Mouse (Mus musculus): ENCODE data around the gene Cacna1i.

The Cacna1i gene

DNA sequence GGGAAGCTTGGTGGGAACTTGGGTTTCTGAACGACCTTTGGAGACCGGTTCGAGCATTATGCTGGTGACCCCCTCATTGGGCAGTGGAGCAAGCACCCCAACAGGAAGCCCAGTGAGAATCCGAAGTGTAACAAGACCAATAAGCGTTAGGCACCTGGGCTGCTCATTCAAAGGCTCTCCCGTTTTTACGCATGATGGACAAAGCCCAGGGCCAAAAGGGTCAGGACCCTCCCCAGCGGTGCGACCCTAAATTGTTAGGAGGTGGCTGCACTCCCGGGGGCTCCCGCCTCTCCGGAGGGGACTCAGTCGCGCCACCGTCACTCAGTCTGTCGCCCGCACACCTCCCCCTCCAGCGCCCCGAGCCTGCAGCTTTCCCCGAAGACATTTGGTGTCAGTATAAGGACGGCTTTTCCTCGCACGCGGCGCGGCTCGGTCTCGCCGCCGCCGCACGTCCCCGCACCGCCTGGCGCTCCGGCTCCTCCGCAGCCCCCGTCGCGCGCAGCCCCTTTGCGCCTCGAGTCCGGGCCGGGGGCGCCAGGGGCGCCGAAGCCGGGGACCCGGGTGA, at the start of gene Cacna1i:
TSS of gene Cacna1i (plus strand) at position 388 of the 565 bp plus-strand sequence.
- DNase-seq = peak; percentile 29

DNA sequence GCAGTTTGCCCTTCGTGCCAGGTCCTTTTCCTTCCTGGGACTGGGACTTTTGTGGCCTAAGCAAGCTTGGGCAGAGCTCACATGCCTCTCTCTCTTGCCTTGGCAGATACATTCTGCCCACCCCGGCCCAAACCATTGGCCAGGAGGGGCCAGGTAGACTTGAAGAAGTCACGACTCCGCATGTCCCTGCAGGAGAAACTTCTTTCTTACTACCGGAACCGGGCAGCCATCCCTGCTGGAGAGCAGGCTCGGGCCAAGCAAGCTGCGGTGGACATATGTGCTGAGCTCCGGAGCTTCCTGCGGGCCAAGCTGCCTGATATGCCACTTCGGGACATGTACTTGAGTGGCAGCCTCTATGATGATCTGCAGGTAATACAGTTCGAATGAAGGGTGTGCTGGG, 38.9 kb upstream of the Cacna1i start:
- no peak for DNase-seq

DNA sequence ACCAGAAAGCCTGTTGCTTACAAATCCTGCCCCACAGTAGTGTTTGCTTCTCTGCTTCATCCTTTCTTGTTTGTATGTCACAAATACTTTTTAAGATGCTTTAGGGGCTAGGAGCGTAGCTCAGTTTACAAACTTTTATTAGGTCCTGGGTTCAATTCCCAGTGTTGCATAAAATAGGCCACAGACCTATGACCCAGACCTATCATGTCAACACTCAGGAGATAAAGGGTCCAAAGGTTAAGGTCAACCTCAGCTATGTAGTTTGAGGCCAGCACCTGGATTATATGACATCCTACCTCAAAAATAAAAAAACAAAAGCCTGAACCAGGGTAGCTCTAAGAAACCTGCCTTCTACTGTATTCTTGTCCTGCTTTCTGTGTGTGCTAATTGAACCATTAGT, 38.4 kb upstream of the Cacna1i start:
- DNase-seq = no peak

DNA sequence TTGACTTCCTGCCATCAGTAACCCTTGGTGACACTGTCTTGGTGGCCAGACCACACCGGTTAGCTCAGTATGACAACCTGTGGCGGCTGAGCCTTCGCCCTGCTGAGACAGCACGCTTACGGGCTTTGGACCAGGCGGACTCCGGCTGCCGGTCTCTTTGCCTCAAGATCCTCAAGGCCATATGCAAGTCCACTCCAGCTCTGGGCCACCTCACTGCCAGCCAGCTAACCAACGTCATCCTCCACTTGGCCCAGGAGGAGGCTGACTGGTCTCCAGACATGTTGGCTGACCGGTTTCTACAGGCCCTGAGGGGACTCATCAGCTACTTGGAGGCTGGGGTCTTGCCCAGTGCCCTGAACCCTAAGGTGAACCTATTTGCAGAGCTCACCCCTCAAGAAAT, 37.4 kb upstream of the Cacna1i start:
- no peak for DNase-seq

DNA sequence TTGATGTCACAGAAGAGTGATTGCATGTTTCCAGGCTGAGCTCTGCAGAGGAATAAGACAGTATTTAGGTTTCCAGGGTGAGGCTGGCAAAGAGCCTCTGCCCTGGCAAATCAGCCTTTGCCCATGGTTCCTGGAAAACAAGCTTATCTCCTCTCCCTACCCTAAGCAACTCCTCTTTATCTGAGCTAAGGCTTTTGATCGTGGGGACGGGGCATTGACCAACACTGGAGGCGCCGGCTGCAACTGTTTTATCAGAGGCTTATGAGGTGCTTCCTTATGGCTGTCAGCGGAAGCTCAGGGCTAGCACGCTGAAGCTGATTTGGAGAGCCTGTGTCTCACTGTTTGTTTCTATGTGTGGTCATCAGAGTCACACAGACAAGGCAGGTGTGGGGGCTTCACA, 36.5 kb upstream of the Cacna1i start:
- no peak for DNase-seq

DNA sequence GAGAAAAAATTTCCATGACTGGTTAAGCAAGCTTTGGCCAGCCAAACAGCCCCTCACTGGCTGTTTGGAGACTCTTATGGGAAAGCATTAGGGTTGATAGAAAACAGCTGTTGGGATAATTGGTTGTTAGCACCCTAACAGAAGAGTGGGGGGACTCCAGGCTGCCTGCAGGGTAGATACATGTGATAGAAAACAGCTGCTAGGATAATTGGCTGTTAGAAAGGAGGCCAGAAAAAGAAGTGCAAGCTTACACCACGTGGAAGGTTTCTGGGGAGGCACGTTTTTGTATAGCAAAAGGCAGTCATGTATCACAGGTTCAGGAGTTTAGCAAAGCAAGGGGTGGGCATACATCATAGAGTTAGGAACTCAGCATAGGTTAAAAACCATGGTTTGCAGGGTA, 33.5 kb upstream of the Cacna1i start:
- peak; percentile 38 for DNase-seq

DNA sequence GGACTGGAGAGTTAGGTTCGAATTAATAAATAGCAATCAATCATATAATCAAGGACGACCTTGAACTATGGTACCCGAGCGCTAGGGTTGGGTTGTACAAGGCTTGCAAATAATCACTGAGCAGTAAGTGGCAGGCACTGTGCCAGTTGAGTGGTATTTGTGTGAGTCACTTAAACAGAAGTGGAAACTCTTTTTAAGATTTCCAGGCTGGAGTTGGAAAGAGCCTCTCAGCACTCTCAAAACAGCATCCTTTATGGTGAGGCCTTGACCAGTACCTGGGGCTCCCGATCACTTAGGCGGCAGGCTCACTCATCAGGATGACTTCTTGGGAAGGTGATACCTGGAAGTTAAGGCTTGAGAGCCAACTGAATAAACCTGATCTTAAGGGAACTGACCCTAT, 32.8 kb upstream of the Cacna1i start:
- peak; percentile 65 for DNase-seq

DNA sequence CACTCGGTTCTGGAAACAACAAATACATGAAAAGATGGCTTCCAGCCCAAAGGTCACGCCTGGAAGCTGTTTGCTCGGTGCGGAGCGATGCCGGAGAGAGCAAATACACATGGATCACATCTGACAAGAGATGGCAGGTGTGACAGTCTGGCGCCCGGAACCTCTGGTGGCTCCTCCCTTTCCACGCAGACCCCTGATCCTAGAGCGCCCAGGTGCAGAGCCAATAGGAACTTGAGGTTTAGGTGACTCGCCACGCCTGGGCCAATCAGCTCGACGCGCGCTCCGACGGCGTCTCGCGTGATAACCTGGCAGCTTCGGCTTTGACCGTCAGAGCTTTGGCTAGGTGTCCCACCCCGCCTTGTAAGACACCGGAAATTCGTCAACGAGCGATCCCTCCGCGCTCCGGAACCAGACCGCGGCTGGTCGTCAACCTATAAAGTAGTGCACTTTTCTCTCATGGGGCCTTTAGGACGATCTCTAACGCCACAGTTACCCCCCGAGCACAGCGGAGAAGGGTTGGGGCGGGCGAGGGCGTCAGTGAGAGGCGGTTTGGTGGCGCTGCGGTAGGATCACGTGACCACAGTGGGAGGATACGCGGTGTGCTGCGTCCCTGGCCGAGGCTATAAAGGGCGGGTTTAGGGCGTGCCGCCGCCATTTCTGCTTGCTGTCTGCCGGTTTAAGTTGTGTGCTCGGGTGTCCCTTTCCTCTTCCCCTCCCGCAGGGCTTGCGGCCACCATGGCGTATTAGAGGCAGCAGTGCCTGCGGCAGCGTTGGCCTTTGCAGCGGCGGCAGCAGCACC, 32.0 kb upstream of the Cacna1i start, which contains the start of gene Atf4:
TSS of gene Atf4 (plus strand) at position 338 of the 799 bp plus-strand sequence.
- peak; percentile 99 for DNase-seq

DNA sequence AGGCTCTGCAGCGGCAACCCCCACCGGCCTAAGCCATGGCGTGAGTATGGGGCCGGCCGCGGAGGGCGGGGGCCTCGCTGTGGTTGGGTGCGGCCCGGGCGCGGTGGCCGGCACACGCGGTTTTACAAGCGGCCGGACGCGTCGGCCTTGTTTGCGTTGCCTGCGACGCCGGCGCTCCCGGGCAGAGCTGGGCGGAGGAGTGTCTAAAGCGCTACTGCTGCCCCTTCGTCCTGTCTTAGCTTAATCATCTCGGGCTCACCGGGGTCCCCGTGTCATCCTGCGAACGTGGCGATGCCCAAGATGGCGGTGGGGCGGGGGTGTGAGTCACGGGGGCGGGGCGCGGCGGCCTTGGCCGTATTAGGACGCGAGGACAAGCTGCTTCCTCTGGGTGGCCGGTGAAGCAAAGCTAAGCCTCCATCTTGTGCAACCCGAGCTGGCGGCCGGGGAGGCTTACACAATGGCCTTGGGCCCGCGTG, 31.4 kb upstream of the Cacna1i start:
- peak; percentile 92 for DNase-seq

DNA sequence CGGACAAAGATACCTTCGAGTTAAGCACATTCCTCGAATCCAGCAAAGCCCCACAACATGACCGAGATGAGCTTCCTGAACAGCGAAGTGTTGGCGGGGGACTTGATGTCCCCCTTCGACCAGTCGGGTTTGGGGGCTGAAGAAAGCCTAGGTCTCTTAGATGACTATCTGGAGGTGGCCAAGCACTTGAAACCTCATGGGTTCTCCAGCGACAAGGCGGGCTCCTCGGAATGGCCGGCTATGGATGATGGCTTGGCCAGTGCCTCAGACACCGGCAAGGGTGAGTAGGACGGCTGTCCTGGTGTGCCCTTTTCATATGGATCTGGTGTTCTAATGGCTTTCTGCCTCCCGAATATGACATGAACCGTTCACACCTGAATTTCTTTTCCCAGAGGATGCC, 30.8 kb upstream of the Cacna1i start:
- peak; percentile 39 for DNase-seq

DNA sequence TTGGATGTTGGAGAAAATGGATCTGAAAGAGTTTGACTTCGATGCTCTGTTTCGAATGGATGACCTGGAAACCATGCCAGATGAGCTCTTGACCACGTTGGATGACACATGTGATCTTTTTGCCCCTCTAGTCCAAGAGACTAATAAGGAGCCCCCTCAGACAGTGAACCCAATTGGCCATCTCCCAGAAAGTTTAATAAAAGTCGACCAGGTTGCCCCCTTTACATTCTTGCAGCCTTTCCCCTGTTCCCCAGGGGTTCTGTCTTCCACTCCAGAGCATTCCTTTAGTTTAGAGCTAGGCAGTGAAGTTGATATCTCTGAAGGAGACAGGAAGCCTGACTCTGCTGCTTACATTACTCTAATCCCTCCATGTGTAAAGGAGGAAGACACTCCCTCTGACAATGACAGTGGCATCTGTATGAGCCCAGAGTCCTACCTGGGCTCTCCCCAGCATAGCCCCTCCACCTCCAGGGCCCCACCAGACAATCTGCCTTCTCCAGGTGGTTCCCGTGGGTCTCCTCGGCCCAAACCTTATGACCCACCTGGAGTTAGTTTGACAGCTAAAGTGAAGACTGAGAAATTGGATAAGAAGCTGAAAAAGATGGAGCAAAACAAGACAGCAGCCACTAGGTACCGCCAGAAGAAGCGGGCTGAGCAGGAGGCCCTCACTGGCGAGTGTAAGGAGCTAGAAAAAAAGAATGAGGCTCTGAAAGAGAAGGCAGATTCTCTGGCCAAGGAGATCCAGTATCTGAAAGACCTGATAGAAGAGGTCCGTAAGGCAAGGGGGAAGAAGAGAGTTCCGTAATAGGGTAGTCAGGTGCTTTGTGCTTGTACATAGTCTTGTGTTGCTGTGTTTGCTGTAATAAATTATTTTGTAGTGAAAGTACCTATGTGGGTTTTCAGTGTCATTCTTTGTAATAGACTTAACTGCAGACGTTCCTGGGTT, 30.1 kb upstream of the Cacna1i start:
- no peak for DNase-seq

DNA sequence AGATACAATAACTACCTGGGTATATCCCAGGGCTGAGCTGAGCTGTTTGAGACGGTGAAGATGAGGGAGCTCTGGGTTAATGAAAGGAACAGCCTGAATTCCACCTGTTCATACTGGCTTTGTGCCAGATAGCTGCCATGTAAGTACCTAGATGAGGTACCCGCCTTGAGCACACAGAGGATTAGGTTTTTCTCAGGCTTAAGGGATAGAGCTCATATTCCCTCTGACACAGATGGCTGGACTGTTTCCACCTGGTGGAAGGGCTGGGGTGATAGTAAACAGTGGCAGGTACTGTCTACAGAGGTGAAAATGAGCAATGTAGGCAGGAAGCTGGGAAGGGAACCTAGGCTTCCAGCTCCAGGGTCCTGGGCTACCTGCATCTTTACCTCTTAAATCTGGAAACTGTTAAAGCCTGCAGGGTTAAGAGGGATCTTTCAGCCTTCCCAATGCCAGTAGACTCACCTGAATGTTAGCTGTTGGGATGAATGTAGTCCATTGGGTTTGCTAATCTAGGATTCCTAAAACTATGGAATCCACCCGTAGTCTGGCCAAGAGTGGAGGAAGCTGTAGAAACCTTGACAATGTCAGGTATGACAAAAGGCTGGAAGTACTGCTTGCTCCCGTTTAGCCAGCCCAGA, 29.3 kb upstream of the Cacna1i start:
- no peak for DNase-seq

DNA sequence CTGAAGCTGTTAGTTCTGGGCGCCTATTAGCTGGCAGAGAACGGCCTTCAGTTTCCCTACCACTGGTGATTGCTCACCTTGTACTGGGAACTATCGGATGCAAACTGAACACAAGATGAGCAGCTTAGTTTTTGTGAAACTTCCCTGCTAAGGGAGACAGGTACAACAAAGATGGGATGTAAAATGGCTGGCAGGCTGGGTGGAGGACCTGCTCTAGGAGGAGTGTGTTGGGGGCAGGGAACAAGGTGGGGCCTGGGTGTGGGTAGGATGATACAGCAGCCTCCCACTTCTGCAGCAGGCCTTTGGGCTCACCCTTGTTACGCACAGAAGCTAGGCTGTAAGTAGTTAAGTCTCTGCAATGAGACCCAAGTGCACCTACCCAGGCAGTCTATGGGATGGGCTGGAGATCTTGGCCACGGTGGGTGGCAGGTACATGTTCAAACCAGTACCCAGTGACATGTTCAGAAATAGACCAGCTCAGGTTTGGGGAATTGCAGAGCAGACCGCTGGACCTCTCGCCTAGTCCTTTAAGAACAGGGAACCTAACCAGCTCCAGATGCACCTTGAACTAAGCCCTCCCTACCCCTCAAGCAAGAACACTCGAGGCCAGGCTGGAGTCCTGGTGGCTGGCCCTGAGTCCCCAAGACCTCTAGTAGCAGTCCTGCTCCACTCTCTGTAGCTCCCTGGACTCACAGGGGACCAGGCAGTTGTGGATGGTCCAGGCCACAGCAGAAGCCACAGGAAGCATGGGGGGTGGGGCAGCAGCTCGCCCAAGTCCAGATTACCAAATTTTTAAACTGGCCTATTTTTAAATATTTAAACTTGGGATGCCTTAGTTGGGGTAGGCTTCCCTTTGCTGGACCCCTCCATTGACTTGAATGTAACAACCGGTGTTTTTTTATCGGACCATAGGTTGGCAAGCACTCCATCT, 28.5 kb upstream of the Cacna1i start:
- DNase-seq = peak; percentile 40

DNA sequence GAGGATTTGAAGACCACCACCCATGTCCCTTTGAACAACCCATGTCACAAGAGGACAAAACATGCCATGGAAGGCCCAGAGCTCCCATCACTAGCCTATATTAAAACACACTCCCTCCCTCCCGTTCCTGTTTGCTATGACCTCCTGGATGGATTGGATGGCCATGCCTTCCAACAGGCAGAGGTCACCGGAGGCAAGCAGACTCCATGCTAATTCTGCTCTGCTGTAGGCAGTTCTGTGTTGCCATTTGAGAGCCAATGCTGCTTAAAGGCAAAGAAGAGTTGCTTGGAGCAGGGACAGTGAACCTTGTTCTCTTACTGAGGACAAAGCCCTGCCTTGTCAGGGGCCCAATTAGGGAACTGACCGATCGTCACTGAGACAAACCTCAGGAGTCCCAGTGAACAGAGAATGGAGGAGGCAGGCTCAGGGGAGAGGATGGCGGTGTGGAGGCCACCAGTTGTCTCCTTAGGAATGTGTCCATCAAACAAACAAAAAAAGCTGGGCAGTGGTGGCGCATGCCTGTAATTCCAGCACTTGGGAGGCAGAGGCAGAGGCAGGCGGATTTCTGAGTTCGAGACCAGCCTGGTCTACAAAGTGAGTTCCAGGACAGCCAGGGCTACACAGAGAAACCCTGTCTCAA, 27.5 kb upstream of the Cacna1i start:
- DNase-seq = no peak

DNA sequence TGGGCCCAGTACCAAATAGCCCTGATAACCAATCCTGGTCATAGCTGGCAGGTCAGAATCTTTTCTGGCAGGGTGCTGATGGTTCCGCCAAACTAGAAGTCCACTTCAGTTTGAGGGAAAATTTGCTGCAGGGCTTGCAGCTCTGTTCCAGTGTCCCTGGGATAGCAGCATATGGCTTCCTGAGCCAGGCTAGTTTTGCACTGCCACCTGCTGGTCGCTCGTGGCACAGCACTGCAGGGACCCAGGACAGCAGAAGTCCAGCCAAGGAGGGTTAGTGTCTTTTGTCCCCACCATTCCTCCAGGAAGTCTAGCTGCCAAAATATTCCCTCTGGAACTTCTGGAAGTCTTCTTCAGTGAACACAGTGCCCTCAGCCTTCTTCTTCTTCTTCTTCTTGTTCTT, 26.4 kb upstream of the Cacna1i start:
- DNase-seq = peak; percentile 93

DNA sequence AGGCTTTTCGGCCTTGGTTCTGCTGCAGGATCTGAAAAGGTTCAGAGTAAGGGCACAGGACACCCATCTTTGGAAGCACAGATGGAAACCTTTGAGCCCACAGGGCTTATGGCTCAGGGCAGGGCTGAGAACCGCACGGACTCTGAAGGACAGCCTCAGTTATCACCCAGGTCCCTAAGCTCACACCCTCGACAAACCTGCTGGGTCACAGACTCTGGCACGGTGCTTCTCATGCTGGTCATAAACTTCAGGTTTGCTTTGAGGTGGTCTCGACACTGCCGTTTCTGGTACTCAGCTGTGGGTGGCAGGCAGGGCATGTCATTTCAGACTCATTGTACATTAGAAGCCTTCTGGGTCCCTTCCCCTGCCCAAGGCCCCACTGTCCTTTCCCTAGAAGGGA, 25.9 kb upstream of the Cacna1i start:
- DNase-seq = no peak

DNA sequence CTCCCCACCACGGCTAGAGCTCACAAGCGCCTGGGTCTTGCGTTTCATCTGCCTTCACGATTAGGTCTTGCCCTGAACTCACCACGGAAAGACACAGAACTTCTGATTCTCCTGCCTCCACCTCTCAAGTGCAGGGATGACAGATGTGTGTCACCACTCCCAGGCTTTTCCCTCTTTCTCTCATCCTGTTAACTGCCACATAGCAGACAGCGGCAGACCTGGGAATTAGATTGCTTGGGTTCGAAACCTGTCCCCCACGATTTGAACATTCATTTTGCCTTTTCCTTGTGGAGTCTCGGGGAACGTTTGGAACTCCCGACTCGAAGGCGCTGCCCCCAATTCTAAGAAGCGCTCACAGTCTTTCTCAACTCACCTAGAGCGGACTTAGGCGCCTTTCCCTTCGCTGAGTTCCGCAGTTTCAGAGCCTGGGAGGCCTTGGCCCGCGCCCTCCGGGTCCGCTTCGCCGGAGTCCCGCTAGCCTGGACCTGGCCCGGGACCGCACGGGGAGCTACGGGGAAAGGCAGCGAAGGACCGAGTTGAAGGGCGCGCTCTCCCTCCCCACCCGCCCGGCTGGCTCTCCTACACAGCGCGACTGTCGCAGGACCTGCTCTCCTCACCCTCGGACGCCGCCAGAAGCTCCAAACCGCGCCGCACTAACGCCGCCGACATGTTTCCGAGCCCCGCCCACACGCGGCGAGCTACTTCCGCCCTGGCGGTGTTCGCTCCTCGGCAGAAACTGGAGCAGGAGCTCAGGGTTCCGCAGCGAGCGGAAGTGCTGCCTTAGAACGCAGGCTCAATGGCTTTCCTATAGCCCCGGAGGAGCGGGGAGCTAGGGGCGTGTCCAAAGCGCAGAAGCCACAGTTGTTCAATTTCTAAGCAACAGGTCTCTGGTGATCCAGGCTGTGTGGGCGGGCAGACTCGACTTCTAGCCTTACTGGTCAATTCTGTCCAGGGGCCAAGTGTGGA, 23.1 kb upstream of the Cacna1i start, which contains the start of gene Rps19bp1:
TSS of gene Rps19bp1 (minus strand) at position 706 of the 966 bp plus-strand sequence.
- peak; percentile 93 for DNase-seq

DNA sequence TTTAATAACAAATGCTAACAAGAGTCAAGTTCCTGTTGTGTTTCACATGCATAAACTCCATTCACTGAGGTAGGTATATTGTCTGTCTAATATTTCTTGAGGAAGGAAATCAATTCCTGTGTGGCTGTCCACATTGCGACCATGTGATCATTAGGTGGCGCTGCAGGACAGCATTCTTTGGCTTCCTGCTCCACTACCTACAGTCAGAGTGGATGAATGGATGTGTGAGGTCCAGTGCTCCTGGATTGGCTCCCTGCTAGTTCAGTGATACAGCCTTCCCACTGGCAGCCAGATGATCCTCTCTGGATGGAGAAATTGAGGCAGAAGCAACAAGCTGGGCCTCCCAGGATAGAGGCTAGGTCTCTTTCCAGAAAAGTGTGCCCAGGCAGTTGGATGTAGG, 20.8 kb upstream of the Cacna1i start:
- peak; percentile 90 for DNase-seq

DNA sequence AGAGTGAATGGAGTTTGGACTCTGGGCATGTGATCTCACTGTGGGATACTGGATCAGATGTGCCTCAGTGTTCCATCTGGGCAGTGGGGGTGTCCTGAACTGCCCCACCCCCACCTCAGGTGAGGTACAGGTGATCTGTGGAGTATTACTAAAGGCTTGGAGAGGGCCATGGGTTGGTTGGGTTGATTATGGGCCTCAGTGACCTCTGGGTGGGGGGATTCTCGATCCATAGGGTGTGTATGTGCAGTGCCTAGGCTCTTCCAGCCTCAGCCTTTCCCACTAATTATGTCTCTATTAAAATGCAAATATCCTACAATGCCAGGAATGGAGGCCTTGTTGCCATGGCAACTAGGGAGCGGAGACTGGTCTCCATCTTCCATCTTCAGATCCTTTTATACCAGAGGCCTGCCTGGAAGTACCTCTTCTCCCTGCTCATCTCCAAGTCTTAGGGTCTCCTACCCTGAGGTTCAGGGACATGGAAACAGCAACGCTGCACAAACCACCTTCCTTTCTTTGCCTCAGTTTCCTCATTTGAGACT, 15.1 kb upstream of the Cacna1i start:
- DNase-seq = no peak
